Mouse (Mus musculus): ENCODE results near the gene Loxl3.

The Loxl3 gene

GRCm38 (mm10) chr6:83053136-83053960, 19.4 kb downstream of the Loxl3 start:
- peak; percentile 71 for DNase-seq (ENCODE audit: low read depth, low spot score)

GRCm38 (mm10) chr6:83054074-83054851, 20.3 kb downstream of the Loxl3 start, which contains the start of gene Aup1:
Gene Aup1, plus strand, starts transcription at chr6:83054521.
- peak; percentile 99 for DNase-seq (ENCODE audit: low read depth, low spot score)

GRCm38 (mm10) chr6:83054871-83055431, 21.0 kb downstream of the Loxl3 start, which contains the start of gene Htra2:
Gene Htra2, minus strand, starts transcription at chr6:83055273.
- peak; percentile 58 for DNase-seq (ENCODE audit: low read depth, low spot score)

- peak; percentile 35 for DNase-seq (ENCODE audit: low read depth, low spot score)
These were observed 23.8 kb downstream of the Loxl3 start, which contains the start of gene Dqx1 for GRCm38 (mm10) chr6:83057790-83058189. Gene Dqx1, plus strand, starts transcription at chr6:83057844.

GRCm38 (mm10) chr6:83058725-83059124, 24.8 kb downstream of the Loxl3 start:
- no peak for DNase-seq (ENCODE audit: low read depth, low spot score)

- DNase-seq (ENCODE audit: low read depth, low spot score) = peak; percentile 45
These were observed 32.0 kb downstream of the Loxl3 start for GRCm38 (mm10) chr6:83065995-83066394.

GRCm38 (mm10) chr6:83066441-83066840, 32.5 kb downstream of the Loxl3 start:
- no peak for DNase-seq (ENCODE audit: low read depth, low spot score)

GRCm38 (mm10) chr6:83068221-83068620, 34.2 kb downstream of the Loxl3 start:
- no peak for DNase-seq (ENCODE audit: low read depth, low spot score)

GRCm38 (mm10) chr6:83068706-83069487, 34.9 kb downstream of the Loxl3 start:
- DNase-seq (ENCODE audit: low read depth, low spot score) = peak; percentile 26

- peak; percentile 27 for DNase-seq (ENCODE audit: low read depth, low spot score)
These were observed 35.7 kb downstream of the Loxl3 start for GRCm38 (mm10) chr6:83069488-83070246.

- DNase-seq (ENCODE audit: low read depth, low spot score) = no peak
These were observed 36.1 kb downstream of the Loxl3 start, which contains the start of gene Tlx2 for GRCm38 (mm10) chr6:83070247-83070310. Gene Tlx2, minus strand, starts transcription at chr6:83070293.

GRCm38 (mm10) chr6:83070311-83071219, 36.6 kb downstream of the Loxl3 start:
- DNase-seq (ENCODE audit: low read depth, low spot score) = peak; percentile 47

- no peak for DNase-seq (ENCODE audit: low read depth, low spot score)
These were observed 37.2 kb downstream of the Loxl3 start for GRCm38 (mm10) chr6:83071220-83071619.

GRCm38 (mm10) chr6:83074979-83075378, 41.0 kb downstream of the Loxl3 start:
- peak; percentile 71 for DNase-seq (ENCODE audit: low read depth, low spot score)

- peak; percentile 50 for DNase-seq (ENCODE audit: low read depth, low spot score)
These were observed 43.8 kb downstream of the Loxl3 start, which contains the start of gene Pcgf1 for GRCm38 (mm10) chr6:83077630-83078323. Gene Pcgf1, plus strand, starts transcription at chr6:83077869.

- DNase-seq (ENCODE audit: low read depth, low spot score) = peak; percentile 99
These were observed 44.4 kb downstream of the Loxl3 start for GRCm38 (mm10) chr6:83078324-83078858.

GRCm38 (mm10) chr6:83080210-83080609, 46.2 kb downstream of the Loxl3 start:
- DNase-seq (ENCODE audit: low read depth, low spot score) = no peak

- no peak for DNase-seq (ENCODE audit: low read depth, low spot score)
These were observed 49.5 kb downstream of the Loxl3 start for GRCm38 (mm10) chr6:83083497-83083896.

- no peak for DNase-seq (ENCODE audit: low read depth, low spot score)
These were observed 50.5 kb downstream of the Loxl3 start for GRCm38 (mm10) chr6:83084477-83084876.
